Mouse (Mus musculus) monocyte, adult 2 months (primary cell): ENCODE results near the gene Polr2h.
"Not testable (repeated sequence)": the region's sequence is repeated elsewhere in the genome, so short reads cannot be mapped to it uniquely, and the experiment has no call there.

Experiments
- DNase-seq, 2 experiments: peaks; one replicate each; pipeline ENCODE4 v3.0.0; 2022; ENCODE audit warnings: low spot score in 2 of 2, low read depth in 1 of 2

Polr2h gene

GRCm38 (mm10) chr16:20717181-20717977 lies at the start of gene Polr2h, which contains the start of gene Clcn2:
TSS of gene Polr2h (plus strand) at chr16:20717665.
TSS of gene Clcn2 (minus strand) at chr16:20717746.
- peak; percentile 96 for DNase-seq

- not testable (repeated sequence) for DNase-seq
Observed at GRCm38 (mm10) chr16:20668013-20668412, 49.5 kb upstream of the Polr2h start, which contains the start of gene Eif4g1. TSS of gene Eif4g1 (plus strand) at chr16:20668313.

DNA sequence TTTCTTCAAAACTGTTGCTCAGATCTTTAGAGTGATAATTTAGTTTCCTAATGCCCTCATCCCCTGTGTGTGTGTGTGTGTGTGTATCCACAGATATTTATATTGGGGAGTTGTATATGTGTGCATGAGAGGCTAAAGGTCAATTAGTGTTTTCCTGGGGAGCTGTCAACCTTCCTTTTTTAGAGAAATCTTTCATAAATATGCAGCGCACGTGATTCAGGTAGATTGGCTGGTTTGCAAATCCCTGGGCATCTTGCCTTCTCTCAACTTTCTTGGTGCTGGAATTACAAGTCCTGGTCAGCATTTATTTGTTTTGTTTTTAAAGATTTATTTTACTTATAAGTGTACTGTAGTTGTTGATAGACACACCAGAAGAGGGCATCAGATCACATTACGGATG lies 47.2 kb upstream of the Polr2h start:
- no peak for DNase-seq

- DNase-seq = no peak
Observed at GRCm38 (mm10) chr16:20671886-20672285, 45.6 kb upstream of the Polr2h start.

- DNase-seq = peak; percentile 74 to 88
Observed at GRCm38 (mm10) chr16:20672500-20672902, 45.0 kb upstream of the Polr2h start.

- DNase-seq = peak in 1 of 2 experiments; percentile 24
Observed at GRCm38 (mm10) chr16:20672965-20673705, 44.3 kb upstream of the Polr2h start.

DNA sequence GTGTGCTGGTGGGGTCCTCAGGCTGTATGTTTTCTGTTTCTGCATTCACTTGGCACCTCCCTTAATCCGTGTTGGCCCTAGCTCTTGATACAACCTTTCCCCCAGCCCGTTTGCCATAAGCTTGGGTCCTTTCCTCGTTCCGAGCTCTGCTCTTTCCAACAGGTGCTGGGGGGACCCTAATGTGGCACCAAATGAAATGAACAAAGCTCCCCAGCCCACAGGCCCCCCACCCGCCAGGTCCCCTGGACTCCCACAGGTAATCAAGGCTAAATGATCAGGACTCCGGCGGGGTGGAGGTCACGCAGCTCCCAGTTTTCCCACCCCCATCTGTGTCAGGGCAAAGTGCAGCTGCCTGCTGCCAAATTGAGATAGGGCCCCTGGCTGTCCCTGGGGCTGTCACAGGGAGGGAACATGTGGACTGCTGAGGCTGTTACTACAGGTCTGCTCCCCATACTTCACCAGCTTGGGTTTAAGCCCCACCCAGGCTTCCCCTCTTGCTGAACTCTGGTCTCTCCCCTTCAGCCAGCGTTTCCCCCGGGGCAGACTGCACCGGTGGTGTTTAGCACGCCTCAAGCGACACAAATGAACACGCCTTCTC lies 43.7 kb upstream of the Polr2h start:
- no peak for DNase-seq

DNA sequence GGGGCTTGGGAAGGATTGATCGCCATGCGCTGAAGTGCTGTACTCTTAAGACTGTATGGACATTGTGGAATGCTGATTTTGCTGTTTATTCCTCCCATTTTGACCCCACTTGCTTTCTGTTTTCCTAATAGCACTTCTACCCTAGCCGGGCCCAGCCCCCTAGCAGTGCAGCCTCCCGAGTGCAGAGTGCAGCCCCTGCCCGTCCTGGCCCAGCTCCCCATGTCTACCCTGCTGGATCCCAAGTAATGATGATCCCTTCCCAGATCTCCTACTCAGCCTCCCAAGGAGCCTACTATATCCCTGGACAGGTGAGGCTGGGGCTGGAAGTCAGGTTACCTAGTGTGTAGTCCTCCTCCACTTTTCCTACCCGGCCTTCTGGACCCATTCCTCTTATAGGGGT lies 42.3 kb upstream of the Polr2h start:
- DNase-seq = no peak

DNA sequence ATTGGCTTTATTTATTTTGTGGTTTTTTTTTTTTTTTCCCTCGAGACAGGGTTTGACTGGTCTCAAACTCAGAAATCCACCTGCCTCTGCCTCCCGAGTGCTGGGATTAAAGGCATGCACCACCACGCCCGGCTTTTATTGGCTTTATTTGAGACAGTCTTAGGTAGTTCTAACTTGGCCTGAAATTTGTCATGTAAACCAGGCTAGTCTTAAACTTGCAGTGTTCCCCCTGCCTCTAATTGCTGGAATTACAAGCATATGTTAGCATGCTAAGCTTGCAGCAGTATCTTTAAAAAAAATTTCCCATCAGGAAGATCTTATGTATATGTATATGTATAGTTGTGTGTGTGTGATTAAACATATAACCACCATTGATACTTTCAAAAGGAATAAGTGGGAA lies 40.8 kb upstream of the Polr2h start:
- DNase-seq = no peak

DNA sequence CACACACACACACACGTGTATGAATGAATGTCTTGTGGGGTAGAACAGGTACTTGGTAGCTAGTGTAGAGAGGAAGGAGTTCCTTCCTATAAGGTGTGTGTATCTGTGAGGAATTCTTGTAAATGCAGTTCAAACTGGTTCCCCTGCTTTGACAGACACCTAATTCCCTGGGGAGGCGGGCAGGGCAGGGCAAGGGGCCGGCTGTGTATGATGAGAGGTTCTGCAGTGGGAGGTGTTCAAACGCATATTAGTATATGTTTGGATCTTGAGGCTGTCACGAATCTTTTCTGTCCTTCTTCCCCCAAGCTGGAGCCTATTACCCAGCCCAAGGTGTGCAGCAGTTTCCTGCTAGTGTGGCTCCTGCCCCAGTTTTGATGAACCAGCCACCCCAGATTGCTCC lies 40.1 kb upstream of the Polr2h start:
- no peak for DNase-seq

DNA sequence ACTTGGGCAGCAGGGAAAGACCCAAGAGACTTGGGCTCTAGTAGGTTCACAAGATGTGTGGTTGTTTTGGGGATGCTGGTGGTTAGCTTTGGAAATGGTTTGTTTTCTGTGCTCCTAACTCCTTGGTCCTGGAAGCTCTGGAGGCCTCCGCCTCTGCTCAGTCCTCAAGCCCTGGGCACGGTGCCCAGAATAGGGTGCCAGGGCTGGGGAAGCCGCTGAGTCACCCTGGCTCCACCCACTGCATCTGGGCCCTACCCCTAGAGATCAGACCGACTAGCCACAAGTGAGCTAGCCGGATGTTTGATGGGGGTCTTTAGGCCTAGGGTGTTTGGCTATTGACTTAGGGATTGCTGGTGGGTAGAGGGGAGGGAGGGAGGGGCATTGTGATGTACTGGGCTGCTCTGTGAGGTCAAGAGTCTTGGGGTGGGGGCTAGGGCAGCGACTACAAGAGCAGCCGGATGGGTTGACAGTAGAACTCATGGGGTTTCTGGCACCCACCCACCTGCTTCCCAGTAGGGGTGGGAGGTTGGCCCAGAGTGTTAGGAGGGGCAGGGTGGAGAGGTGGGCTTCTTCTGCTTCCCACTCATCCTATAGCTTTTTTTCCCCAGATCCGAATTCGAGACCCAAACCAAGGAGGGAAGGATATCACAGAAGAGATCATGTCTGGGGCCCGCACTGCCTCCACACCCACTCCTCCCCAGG lies 39.3 kb upstream of the Polr2h start:
- DNase-seq = peak; percentile 28 to 33

GRCm38 (mm10) chr16:20690774-20691173 lies 26.7 kb upstream of the Polr2h start:
- DNase-seq = no peak

- no peak for DNase-seq
Observed at GRCm38 (mm10) chr16:20691617-20692016, 25.8 kb upstream of the Polr2h start.

- no peak for DNase-seq
Observed at GRCm38 (mm10) chr16:20692241-20692965, 25.1 kb upstream of the Polr2h start.

- DNase-seq = peak in 1 of 2 experiments; percentile 57
Observed at GRCm38 (mm10) chr16:20693111-20693701, 24.3 kb upstream of the Polr2h start, which contains the start of gene Fam131a. TSS of gene Fam131a (plus strand) at chr16:20693241.

DNA sequence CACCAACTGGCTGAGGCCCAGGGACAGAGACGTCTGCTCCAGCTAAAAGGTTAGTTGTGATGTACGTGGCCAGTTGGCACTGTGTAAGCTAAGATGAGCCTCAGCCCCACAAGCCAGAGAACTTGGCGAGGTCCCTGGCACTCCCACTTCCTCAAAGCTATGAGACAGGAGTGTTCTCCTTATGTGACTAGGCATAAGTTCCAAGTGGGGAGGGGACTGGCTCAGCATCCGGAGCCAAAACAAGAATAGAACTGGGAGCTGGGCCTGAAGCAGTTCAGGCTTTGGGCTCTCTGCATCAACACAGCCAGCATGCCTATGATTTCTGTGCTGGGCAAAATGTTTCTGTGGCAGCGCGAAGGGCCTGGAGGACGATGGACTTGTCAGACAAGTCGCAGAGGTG lies 22.7 kb upstream of the Polr2h start:
- DNase-seq = no peak

DNA sequence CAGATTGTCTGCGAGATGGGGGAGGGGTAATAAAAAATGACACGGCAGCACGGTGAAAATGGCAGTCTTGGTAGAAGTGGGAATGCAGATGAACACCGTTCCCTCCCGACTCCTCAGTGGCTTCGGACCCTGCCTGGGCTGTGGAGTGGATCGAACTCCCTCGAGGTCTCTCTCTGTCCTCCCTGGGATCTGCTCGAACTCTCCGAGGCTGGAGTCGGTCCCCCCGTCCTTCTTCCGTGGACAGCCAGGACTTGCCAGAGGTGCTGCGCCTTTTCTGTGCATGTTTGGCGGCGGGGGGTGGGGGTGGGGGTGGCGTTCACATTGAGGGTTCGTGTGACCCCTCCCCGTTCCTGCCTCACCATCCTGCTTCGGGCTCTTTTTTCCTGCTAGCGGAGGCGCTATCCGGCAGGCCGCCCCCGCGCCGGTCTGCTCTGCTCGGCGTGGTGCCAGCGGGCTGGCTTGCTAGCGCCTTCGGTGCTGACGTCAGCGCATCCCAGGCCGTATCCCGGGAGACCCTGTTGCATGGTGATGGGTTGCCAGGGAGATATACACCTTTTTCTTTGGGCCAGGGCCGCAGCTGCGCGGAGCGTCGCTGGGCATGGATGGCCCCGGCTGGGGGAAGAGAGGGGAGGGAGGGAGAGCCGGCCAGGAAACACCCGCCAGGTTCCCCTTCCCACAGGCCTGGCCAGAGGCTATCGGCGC lies 21.7 kb upstream of the Polr2h start:
- DNase-seq = no peak

GRCm38 (mm10) chr16:20699266-20699665 lies 18.2 kb upstream of the Polr2h start:
- DNase-seq = no peak

DNA sequence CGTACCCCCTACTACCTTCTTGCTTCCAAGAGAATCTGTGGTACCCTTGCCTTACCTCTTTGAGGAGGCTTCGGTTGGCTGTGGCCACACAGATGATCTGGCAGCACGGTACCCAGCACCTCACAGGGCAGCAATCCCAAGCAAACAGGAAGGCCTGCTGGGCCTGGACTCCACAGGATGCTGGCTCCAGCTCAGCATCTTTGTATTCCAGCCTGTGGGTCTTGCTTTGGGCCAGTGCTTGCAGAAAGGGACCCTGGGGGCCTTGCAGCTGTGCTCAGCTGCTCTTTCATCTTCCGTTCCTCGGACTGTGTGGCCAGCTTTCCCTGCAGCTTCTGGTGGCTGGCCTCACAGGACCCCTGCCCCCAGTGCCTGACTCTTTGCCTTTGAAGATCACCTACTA lies 17.4 kb upstream of the Polr2h start:
- DNase-seq = no peak
